Mouse (Mus musculus) heart, embryonic 14.5 days (tissue): ENCODE data around the gene Arpc3. TPM values are rescaled to one million over a fixed set of nuclear protein-coding genes. Genes with fewer than 3 reads are reported as not detected.

Experiments
- ATAC-seq: fragments of 200-750 bp; cut with Nextera tagmentation; 2 replicates; pipeline ENCODE4 v1.8.0; 2017; ENCODE audit warnings: low read depth, moderate TSS enrichment; ENCODE audit not compliant: insufficient number of reproducible peaks, insufficient read depth, low FRiP score
- H3K27ac ChIP-seq, 2 experiments: fragments of 200-500 bp in 1 of 2; fragments of 300-500 bp in 1 of 2; sonication (generic) in 1 of 2; replicated peaks in 1 of 2; 2 replicates each; pipeline ENCODE4 v1.5.1; 2012 to 2014; ENCODE audit warnings: low read depth in 2 of 2, low read length in 2 of 2, control low read depth in 1 of 2, mild to moderate bottlenecking in 1 of 2, mixed read lengths in 1 of 2; ENCODE audit not compliant: control insufficient read depth in 1 of 2, insufficient read depth in 1 of 2
- H3K27me3 ChIP-seq: fragments of 300-500 bp; sonication (generic); 2 replicates; pipeline ENCODE4 v1.6.1; 2014; ENCODE audit warnings: mild to moderate bottlenecking, low read length, control low read depth; ENCODE audit not compliant: control insufficient read depth, insufficient read depth
- H3K36me3 ChIP-seq: fragments of 300-500 bp; sonication (generic); 2 replicates; pipeline ENCODE4 v1.6.1; 2014; ENCODE audit warnings: mild to moderate bottlenecking, control low read depth, low read length, mixed read lengths; ENCODE audit not compliant: control insufficient read depth, insufficient read depth
- H3K4me1 ChIP-seq, 2 experiments: fragments of 200-500 bp in 1 of 2; fragments of 300-500 bp in 1 of 2; sonication (generic) in 1 of 2; 2 replicates each; pipeline ENCODE4 v1.6.1; 2012 to 2014; ENCODE audit warnings: low read length in 2 of 2, control low read depth in 1 of 2, mixed read lengths in 1 of 2; ENCODE audit not compliant: control insufficient read depth in 2 of 2, insufficient read depth in 2 of 2
- H3K4me2 ChIP-seq: fragments of 300-500 bp; sonication (generic); 2 replicates; pipeline ENCODE4 v1.6.1; 2014; ENCODE audit warnings: mild to moderate bottlenecking, low read length
- H3K4me3 ChIP-seq, 2 experiments: fragments of 200-500 bp in 1 of 2; fragments of 300-500 bp in 1 of 2; sonication (generic) in 1 of 2; 2 replicates each; pipeline ENCODE4 v1.5.1; 2012 to 2014; ENCODE audit warnings: low read length in 2 of 2, mild to moderate bottlenecking in 2 of 2, control low read depth in 1 of 2, low read depth in 1 of 2, moderate library complexity in 1 of 2; ENCODE audit not compliant: control insufficient read depth in 1 of 2, insufficient read depth in 1 of 2
- H3K9ac ChIP-seq: fragments of 300-500 bp; sonication (generic); 2 replicates; pipeline ENCODE4 v1.6.1; 2014; ENCODE audit warnings: mild to moderate bottlenecking, low read length
- H3K9me3 ChIP-seq: fragments of 300-500 bp; sonication (generic); 2 replicates; pipeline ENCODE4 v1.6.1; 2016; ENCODE audit warnings: low read length, control low read depth; ENCODE audit not compliant: control insufficient read depth
- WGBS: fragments of 180-500 bp; shearing (Covaris S2); extraction: QIAGEN DNeasy Blood & Tissue Kit; methylation state at CpG from one replicate; pipeline ENCODE4 v1.1.7; 2014; 5-methylcytosine and 5-hydroxymethylcytosine counted together
- polyA plus RNA-seq: library from polyadenylated mRNA; unstranded; fragments of >200 nt; fragmentation: Nextera tagmentation; extraction: Ambion mirVana; gene quantifications from 2 replicates; pipeline ENCODE4 v1.2.1, GENCODE M21; 2014

Arpc3 gene
- polyA plus RNA-seq, 1 experiment from 2014 or later: 46.4 TPM

DNA sequence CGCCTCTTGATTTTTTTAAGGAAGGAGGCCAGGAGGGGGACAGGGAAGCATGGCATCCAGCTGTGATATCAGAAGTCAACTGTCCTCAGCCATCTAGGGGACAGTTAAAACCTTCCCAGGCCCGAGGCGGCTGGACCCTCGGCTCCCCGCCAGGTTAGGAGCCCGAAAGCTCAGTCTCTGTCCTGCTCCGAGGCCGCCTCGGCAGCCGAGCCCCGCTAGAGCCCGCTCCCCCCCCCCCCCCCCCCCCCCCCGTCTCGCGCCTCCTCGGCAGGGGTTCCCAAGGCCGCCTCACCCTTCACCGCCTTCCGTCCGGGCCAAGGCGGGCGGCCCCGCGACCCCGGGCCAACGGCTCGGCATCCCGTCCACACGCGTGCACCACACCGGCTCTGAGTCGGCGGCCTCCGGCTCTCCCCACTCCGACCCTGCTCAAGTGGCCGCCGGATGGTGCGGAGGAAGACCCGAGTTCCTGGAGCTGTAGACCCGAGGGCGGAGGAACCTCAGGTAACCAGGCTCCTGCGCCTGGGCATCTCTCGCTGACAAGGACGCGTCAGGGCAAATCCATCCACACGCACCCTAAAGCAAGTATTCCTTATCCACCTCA lies 20.0 kb upstream of the Arpc3 start, which contains the start of gene Gpn3:
Gpn3 (plus strand) TSS at position 286 of the 601 bp plus-strand sequence.
- Histone ChIP-seq H3K27me3 (no peaks in the 10 kb centered on the region), H3K9me3 (no peaks in the 10 kb centered on the region), H3K27ac (peak within 1 kb of the TSS; percentile 89 to 96), H3K4me1 (peaks cover 2 to 16% of the 10 kb centered on the region in 2 experiments; a peak in 3 of 4 replicates), H3K9ac (peak within 1 kb of the TSS; percentile 90), H3K4me2 (peak within 1 kb of the TSS; percentile 92), H3K36me3 (peaks cover 58% of the 10 kb centered on the region), H3K4me3 (peak within 1 kb of the TSS; percentile 81 to 93)
- ATAC-seq: peak; percentile 70
- WGBS: 1% methylated on average over 31 of the region's 46 CpGs

DNA sequence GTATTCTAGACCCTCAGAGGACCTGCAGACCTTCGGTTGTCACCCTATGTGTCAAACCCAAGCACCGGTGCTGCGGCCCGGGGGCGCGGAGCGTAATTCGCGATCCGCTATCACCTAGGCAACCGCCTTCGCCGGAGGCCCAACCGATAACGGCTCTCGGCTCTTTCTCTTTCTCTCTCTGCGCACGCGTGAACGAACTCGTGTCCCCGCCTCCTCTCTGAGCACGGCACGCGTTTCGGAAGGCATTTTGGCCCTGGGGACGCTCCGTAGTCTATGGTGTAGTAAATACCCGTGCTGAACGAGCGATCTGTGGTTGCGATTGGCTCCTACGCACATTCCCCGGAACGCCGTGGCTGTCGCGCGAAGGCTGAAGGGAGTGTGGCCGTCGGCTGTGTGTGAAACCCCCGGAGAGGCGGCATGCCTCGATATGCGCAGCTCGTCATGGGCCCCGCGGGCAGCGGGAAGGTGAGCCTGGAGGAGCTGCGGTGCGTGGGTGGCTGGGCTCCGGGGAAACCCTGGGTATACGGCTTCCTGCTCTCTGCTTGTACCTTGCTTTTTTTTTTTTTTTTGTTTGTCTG lies 19.4 kb upstream of the Arpc3 start, which contains the start of gene Fam216a:
Fam216a (minus strand) TSS at position 173 of the 578 bp plus-strand sequence.
- peak within 1 kb of the TSS; percentile 92 for H3K4me2 ChIP-seq
- peak within 1 kb of the TSS; percentile 89 to 96 for H3K27ac ChIP-seq
- H3K4me1 ChIP-seq: peaks cover 2 to 16% of the 10 kb centered on the region in 2 experiments; a peak in 3 of 4 replicates
- no peaks in the 10 kb centered on the region for H3K9me3 ChIP-seq
- peak within 1 kb of the TSS; percentile 90 for H3K9ac ChIP-seq
- H3K36me3 ChIP-seq: peaks cover 54% of the 10 kb centered on the region
- H3K27me3 ChIP-seq: no peaks in the 10 kb centered on the region
- H3K4me3 ChIP-seq: peak within 1 kb of the TSS; percentile 81 to 93
- ATAC-seq: peak; percentile 89
- under 1% methylated on average over 53 of the region's 53 CpGs for WGBS

DNA sequence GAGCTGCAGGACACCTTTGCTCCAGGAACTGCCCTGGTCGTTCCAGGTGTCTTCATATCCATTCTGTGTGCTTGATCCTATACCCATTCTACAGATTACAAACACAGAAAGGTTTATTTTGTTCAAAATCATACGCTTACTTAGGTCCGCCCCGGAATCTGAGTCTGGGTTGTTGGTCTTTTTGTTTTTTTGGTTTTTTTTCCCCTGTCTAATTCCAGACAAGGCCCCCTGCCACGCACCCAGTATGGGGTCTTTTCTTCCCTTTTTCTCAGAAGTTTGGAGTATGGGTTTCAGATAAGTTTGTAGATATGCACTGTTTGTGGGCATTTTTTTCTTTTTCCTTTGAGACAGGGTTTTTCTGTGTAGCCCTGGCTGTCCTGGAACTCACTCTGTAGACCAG lies 18.8 kb upstream of the Arpc3 start:
- Histone ChIP-seq H3K36me3 (peaks cover 48% of the 10 kb centered on the region), H3K4me2 (peak overlapping the region; percentile 92), H3K27ac (peak overlapping the region; percentile 83 to 96), H3K4me3 (peak overlapping the region; percentile 81 to 93), H3K4me1 (peaks cover 2 to 16% of the 10 kb centered on the region in 2 experiments; a peak in 3 of 4 replicates), H3K9me3 (no peaks in the 10 kb centered on the region), H3K27me3 (no peaks in the 10 kb centered on the region), H3K9ac (peak overlapping the region; percentile 90)
- WGBS: 6% methylated on average over 5 of the region's 5 CpGs
- no peak for ATAC-seq

DNA sequence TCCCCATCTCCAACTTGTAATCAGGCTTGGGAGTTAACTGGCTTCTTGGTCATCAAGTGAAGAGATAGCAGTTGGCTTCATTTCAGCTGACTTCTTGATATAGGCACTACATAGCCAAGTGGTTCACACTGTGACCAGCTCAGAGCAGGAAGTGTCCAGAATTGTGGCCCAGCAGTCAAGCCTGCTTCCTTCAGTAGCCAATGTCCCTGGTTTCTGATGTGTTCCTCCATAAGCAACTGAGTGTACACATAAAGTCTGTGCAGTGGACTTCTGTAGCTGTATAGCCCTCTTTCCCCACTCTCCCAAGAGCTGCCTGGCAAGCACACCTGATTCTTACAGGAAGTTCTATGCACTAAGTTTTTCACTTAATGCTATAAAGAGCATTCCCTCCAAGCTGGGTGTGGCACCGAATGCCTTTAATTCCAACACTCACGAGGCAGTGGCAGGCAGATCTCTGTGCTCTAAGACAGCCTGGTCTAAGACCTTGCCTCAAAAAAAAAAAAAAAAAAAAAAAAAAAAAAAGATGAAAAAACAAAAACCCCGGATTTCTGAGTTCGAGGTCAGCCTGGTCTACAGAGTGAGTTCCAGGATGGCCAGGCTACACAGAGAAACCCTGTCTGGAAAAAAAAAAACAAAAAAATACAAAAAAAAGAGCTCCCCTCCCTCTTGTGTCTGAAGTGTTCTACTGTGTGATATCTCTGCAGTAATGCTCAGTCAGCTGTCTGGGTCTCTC lies 14.4 kb upstream of the Arpc3 start:
- H3K36me3 ChIP-seq: peaks cover 56% of the 10 kb centered on the region
- no peak for ATAC-seq

GRCm38 (mm10) chr5:122378171-122378570 lies 13.5 kb upstream of the Arpc3 start:
- H3K9me3 ChIP-seq: no peaks in the 10 kb centered on the region
- H3K9ac ChIP-seq: no peak overlapping the region
- WGBS: 90% methylated on average over 12 of the region's 12 CpGs
- ATAC-seq: no peak
- H3K4me1 ChIP-seq: peaks cover 0 to 7% of the 10 kb centered on the region in 2 experiments; a peak in 1 of 4 replicates
- H3K4me2 ChIP-seq: no peak overlapping the region
- H3K27ac ChIP-seq: no peak overlapping the region
- H3K36me3 ChIP-seq: peaks cover 63% of the 10 kb centered on the region
- no peaks in the 10 kb centered on the region for H3K27me3 ChIP-seq
- H3K4me3 ChIP-seq: no peak overlapping the region

More for the DNA sequence above, 14.4 kb upstream of the Arpc3 start:
- no peaks in the 10 kb centered on the region for H3K27me3 ChIP-seq
- no peak overlapping the region for H3K9ac ChIP-seq
- no peak overlapping the region for H3K4me3 ChIP-seq
- WGBS: 89% methylated on average over 4 of the region's 4 CpGs
- no peak overlapping the region for H3K27ac ChIP-seq
- H3K4me1 ChIP-seq: peaks cover 2 to 11% of the 10 kb centered on the region in 2 experiments; a peak in 3 of 4 replicates
- no peaks in the 10 kb centered on the region for H3K9me3 ChIP-seq
- no peak overlapping the region for H3K4me2 ChIP-seq

GRCm38 (mm10) chr5:122379374-122380155 lies 12.1 kb upstream of the Arpc3 start:
- 56% methylated on average over 11 of the region's 11 CpGs for WGBS
- Histone ChIP-seq H3K27me3 (no peaks in the 10 kb centered on the region), H3K9me3 (no peaks in the 10 kb centered on the region), H3K36me3 (peaks cover 55% of the 10 kb centered on the region), H3K4me1 (no peaks in the 10 kb centered on the region), H3K27ac (no peak overlapping the region), H3K4me2 (no peak overlapping the region), H3K9ac (no peak overlapping the region), H3K4me3 (no peak overlapping the region)
- ATAC-seq: no peak

DNA sequence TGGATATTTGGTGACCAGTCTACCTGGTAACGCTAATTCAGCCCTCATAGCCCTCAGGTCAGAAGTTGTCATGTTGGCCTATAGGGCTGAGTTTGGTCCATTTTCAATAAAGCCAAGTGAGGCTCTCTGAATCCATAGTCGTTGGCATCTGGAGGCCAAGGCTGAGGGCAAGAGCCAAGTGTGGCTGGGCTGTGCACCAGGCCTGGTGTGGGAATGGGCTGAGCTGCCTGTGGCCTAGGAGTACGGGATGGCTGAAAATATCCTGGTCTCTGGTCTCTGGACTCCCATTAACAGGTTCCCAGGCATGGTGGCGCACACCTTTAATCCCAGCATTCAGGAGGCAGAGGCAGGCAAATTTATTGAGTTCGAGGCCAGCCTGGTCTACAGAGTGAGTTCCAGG lies 1.7 kb upstream of the Arpc3 start:
- no peaks in the 10 kb centered on the region for H3K27me3 ChIP-seq
- no peaks in the 10 kb centered on the region for H3K9me3 ChIP-seq
- no peak overlapping the region for H3K4me2 ChIP-seq
- H3K9ac ChIP-seq: no peak overlapping the region
- no peak overlapping the region for H3K27ac ChIP-seq
- 0 out of 2 replicates have a peak, but pooled peaks cover 2% of the 10 kb centered on the region for H3K36me3 ChIP-seq
- H3K4me1 ChIP-seq: peaks cover 2 to 11% of the 10 kb centered on the region in 2 experiments; a peak in 3 of 4 replicates
- H3K4me3 ChIP-seq: no peak overlapping the region
- ATAC-seq: no peak
- 86% methylated on average over 5 of the region's 5 CpGs for WGBS
